22 mouse cellular contexts compared by ENCODE assay signal in genomic region chr5:8778751-8779150, GRCm38 (mm10). TPM values are rescaled to one million over a fixed set of nuclear protein-coding genes. Genes with fewer than 3 reads are reported as not detected.
A peak's percentile ranks its signal among the peaks of the same experiment; 100 is the strongest.
DNase-seq lines count a peak whose midpoint lies in the region; ATAC-seq and TF ChIP-seq lines count a peak whose summit lies in the region.
"Had no signal": no experiment of that assay in that cellular context is flagged by ENCODE, and none has a peak within 500 bp of the region (broad histone marks: within the 10 kb centered on the region; RNA-seq: fewer than 3 reads in every experiment).

No protein-coding gene starts in this region.

- no peaks in the 10 kb centered on the region for H3K4me1 ChIP-seq in forebrain, embryonic 14.5 days (ENCODE audit: control insufficient read depth, insufficient read depth, low read length)
- H3K4me1 ChIP-seq: embryonic facial prominence, embryonic 12.5 days; heart, embryonic 12.5 days; hindbrain, embryonic 10.5 days; intestine, embryonic 15.5 days had no signal

- H3K79me2 ChIP-seq in myocyte (ENCODE audit: control insufficient read depth, insufficient read depth): no peaks in the 10 kb centered on the region

- peak overlapping the region; percentile 66 for H3K4me2 ChIP-seq in myocyte (ENCODE audit: low read depth)
- no peak overlapping the region for H3K4me2 ChIP-seq in forebrain, embryonic 14.5 days (ENCODE audit: low read length)
- H3K4me2 ChIP-seq: embryonic facial prominence, embryonic 12.5 days; heart, embryonic 12.5 days; hindbrain, embryonic 14.5 days; intestine, embryonic 15.5 days had no signal

- H3K4me3 ChIP-seq in myocyte: no peak overlapping the region
- no peak overlapping the region for H3K4me3 ChIP-seq in forebrain, embryonic 14.5 days (ENCODE audit: low read depth, low read length)
- H3K4me3 ChIP-seq: embryonic facial prominence, embryonic 12.5 days; heart, adult 2 months; heart, embryonic 12.5 days; hindbrain, embryonic 10.5 days; intestine, embryonic 15.5 days had no signal

- ATAC-seq in forebrain, embryonic 14.5 days: no peak
- ATAC-seq: CD4-positive, CD25-positive, alpha-beta regulatory T cell, adult 4 months; forebrain, embryonic 16.5 days; intestine, embryonic 15.5 days; Patski had no signal

- H3ac ChIP-seq in myocyte (ENCODE audit: control insufficient read depth, insufficient read length): no peak overlapping the region

- H3K27ac ChIP-seq in forebrain, embryonic 14.5 days (ENCODE audit: low read depth, low read length): no peak overlapping the region
- H3K27ac ChIP-seq: embryonic facial prominence, embryonic 12.5 days; heart, adult 2 months; hindbrain, embryonic 10.5 days; hindbrain, embryonic 14.5 days; intestine, embryonic 15.5 days had no signal

- WGBS in forebrain, embryonic 14.5 days: 90% methylated on average over 2 of the region's 2 CpGs

- peak; percentile 65 for DNase-seq in adrenal gland, adult 2 months
- no peak for DNase-seq in adrenal gland, postnatal 4 days (ENCODE audit: low spot score in 2 of 2)
- DNase-seq in 3T3-L1 (ENCODE audit: low read depth, low spot score) (peak; percentile 84), adipocyte (ENCODE audit: low spot score) (peak; percentile 38)
- no peak for DNase-seq in thymus, adult 18-20 months
- DNase-seq in forebrain, embryonic 14.5 days (ENCODE audit: low spot score): no peak
- DNase-seq: cerebellum, adult 11-12 months; cerebellum, adult 9-10 months; cerebellum, postnatal 25 days; gastrocnemius, postnatal 10 days; heart, adult 2 months; kidney, adult 18-20 months had no signal

- no peaks in the 10 kb centered on the region for H3K36me3 ChIP-seq in myocyte (ENCODE audit: control insufficient read depth, insufficient read depth)
- no peaks in the 10 kb centered on the region for H3K36me3 ChIP-seq in forebrain, embryonic 14.5 days (ENCODE audit: control insufficient read depth, insufficient read depth, low read length)
- H3K36me3 ChIP-seq: embryonic facial prominence, embryonic 12.5 days; G1E; heart, embryonic 12.5 days; hindbrain, embryonic 10.5 days; intestine, embryonic 15.5 days had no signal

- TF ChIP-seq POLR2A in myocyte (IDR thresholded peaks at IDR 0.05; ENCODE audit: insufficient read length, low read depth): no peak

- H3K27me3 ChIP-seq in myocyte (ENCODE audit: control insufficient read depth, insufficient read depth, insufficient read length): no peaks in the 10 kb centered on the region
- H3K27me3 ChIP-seq in forebrain, embryonic 14.5 days (replicated peaks; ENCODE audit: control insufficient read depth, insufficient read depth, low read length): no peaks in the 10 kb centered on the region
- H3K27me3 ChIP-seq: embryonic facial prominence, embryonic 12.5 days; heart, embryonic 12.5 days; intestine, embryonic 15.5 days had no signal

- H3K9me3 ChIP-seq in forebrain, embryonic 14.5 days (replicated peaks; ENCODE audit: control insufficient read depth, low read length): no peaks in the 10 kb centered on the region
- H3K9me3 ChIP-seq: embryonic facial prominence, embryonic 12.5 days; G1E; heart, embryonic 12.5 days; hindbrain, embryonic 10.5 days; intestine, embryonic 15.5 days had no signal

- H3K9ac ChIP-seq in forebrain, embryonic 14.5 days (ENCODE audit: low read length): no peak overlapping the region
- H3K9ac ChIP-seq: embryonic facial prominence, embryonic 12.5 days; heart, embryonic 12.5 days; hindbrain, embryonic 14.5 days; intestine, embryonic 15.5 days had no signal

TF ChIP-seq in myocyte, 11 proteins besides CTCF, POLR2A, EP300 and RAD21:
- TF ChIP-seq MAX (IDR thresholded peaks at IDR 0.05; ENCODE audit: low read depth) (no peak), E2F4 (IDR thresholded peaks at IDR 0.05; ENCODE audit: insufficient read depth) (no peak), SRF (IDR thresholded peaks at IDR 0.05; ENCODE audit: control insufficient read depth, insufficient read length, low read depth) (no peak), TCF3 (IDR thresholded peaks at IDR 0.05; ENCODE audit: insufficient read length, low read depth) (no peak), TCF12 (IDR thresholded peaks at IDR 0.05; ENCODE audit: insufficient read depth, poor library complexity, severe bottlenecking) (no peak), MYOG (IDR thresholded peaks at IDR 0.05; ENCODE audit: control insufficient read depth in 1 of 3, insufficient read depth in 1 of 3, insufficient read length in 2 of 3, low read depth in 2 of 3) (no peak), MYOD1 (IDR thresholded peaks at IDR 0.05; ENCODE audit: control insufficient read depth in 1 of 3, insufficient read length in 2 of 3, low read depth in 2 of 3) (no peak)

RNA-seq across cellular contexts. Expression of gene Abcb1b, which starts 19.2 kb away (rescaled TPM):
- total RNA-seq in adrenal gland, adult 2 months (2021): 1,000 to 10,000 TPM; 1,584 to 2,611 TPM
- 172 and 197 TPM in 2 replicates for polyA plus RNA-seq in adrenal gland, adult 2 months (2012; rRNA removed)
- 100 to 1,000 TPM; 184 to 198 TPM for total RNA-seq in adrenal gland, postnatal 4 days (2021)
- 6.8 TPM for polyA plus RNA-seq in myocyte (2012; fragmentation: generic; extraction: Trizol)
- polyA plus RNA-seq in forebrain, embryonic 14.5 days (2014; fragmentation: Nextera tagmentation; extraction: Ambion mirVana): 0.30 and 0.80 TPM in 2 replicates
- polyA plus RNA-seq: G1E had no signal

Comparison
In these comparisons a context has a peak if more than half of its experiments do, and no peak if none do; other contexts are left out.
1. DNase-seq: peak in adrenal gland, adult 2 months (single experiment), 3T3-L1 (single experiment) and adipocyte (single experiment); none in adrenal gland, postnatal 4 days (0 of 2), thymus, adult 18-20 months (0 of 2) and forebrain, embryonic 14.5 days (single experiment).
2. RNA of gene Abcb1b, which starts 19.2 kb away (polyA plus RNA-seq): 172 to 197 TPM in adrenal gland, adult 2 months; 6.8 TPM in myocyte (single experiment) and 0.30 to 0.80 TPM in forebrain, embryonic 14.5 days; every median in the first group is over 10 times any median in the second.